Mouse (Mus musculus): Measurements from ENCODE around the gene Cdc20.

DNA sequence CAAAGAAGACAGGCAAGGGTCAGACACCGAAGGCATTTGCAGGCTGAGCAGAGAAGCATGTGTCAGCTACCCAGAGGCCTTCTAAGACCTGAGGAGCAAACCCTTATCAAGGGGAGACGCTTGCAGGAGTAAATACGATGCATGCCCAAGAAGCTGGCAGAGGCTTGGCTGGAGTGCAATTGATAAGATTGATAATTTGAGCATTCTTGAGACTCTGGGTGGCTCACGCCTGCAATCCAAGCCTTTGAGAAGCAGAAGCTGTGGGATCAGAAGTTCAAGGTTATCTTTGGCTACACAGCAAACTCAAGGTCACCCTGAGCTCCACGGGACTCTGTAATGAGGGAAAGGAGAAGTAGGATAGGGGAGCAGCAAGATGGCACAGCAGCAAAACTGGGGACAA lies 35.2 kb downstream of the Cdc20 start:
- TF ChIP-seq CTCF (IDR thresholded peaks at IDR 0.05; ENCODE audit: low read depth, low read length) (no peak), POLR2A (IDR thresholded peaks at IDR 0.05; ENCODE audit: extremely low read depth, insufficient read depth, low read length) (no peak)
